Mouse (Mus musculus): Measurements from ENCODE around the gene Olfr429. TPM values are rescaled to one million over a fixed set of nuclear protein-coding genes. Genes with fewer than 3 reads are reported as not detected.

The Olfr429 gene
- polyA plus RNA-seq (2021; fragmentation: Nextera tagmentation): not detected in 2 replicates
- long read RNA-seq, experiment 1: 0 reads
- long read RNA-seq, experiment 2: 0 reads

GRCm38 (mm10) chr1:174084031-174084430, at the start of gene Olfr429:
Gene Olfr429 (plus strand): TSS chr1:174084331.

GRCm38 (mm10) chr1:174040523-174041177, 43.5 kb upstream of the Olfr429 start, which contains the start of gene Olfr433:
Gene Olfr433 (plus strand): TSS chr1:174040705.

GRCm38 (mm10) chr1:174048893-174049292, 35.2 kb upstream of the Olfr429 start, which contains the start of gene Olfr432:
Gene Olfr432 (plus strand): TSS chr1:174049205.

GRCm38 (mm10) chr1:174066305-174066704, 17.8 kb upstream of the Olfr429 start, which contains the start of gene Olfr430:
Gene Olfr430 (plus strand): TSS chr1:174066605.

GRCm38 (mm10) chr1:174096591-174096990, 12.5 kb downstream of the Olfr429 start, which contains the start of gene Olfr427:
Gene Olfr427 (plus strand): TSS chr1:174096891.

GRCm38 (mm10) chr1:174121062-174121461, 36.9 kb downstream of the Olfr429 start, which contains the start of gene Olfr231:
Gene Olfr231 (minus strand): TSS chr1:174121162.

GRCm38 (mm10) chr1:174131217-174131616, 47.1 kb downstream of the Olfr429 start, which contains the start of gene Olfr424:
Gene Olfr424 (plus strand): TSS chr1:174131517.

Other genes starting within 250 kb of the Olfr429 start
- gene Ifi211, start 171.3 kb upstream of the Olfr429 start, polyA plus RNA-seq (2021; fragmentation: Nextera tagmentation): 0.14 TPM in 1 of 2 replicates, not detected in the other
- gene Mndal, start 141.8 kb upstream of the Olfr429 start, polyA plus RNA-seq (2021; fragmentation: Nextera tagmentation): 1.7 and 1.8 TPM in 2 replicates
- gene Ifi203, start 141.7 kb upstream of the Olfr429 start, polyA plus RNA-seq (2021; fragmentation: Nextera tagmentation): 0.74 and 0.90 TPM in 2 replicates
- gene Ifi202b, start 101.6 kb upstream of the Olfr429 start, polyA plus RNA-seq (2021; fragmentation: Nextera tagmentation): 0.10 TPM in 1 of 2 replicates, not detected in the other
- gene Ifi205, start 52.5 kb upstream of the Olfr429 start, polyA plus RNA-seq (2021; fragmentation: Nextera tagmentation): not detected in 2 replicates
- gene Olfr433, start 43.6 kb upstream of the Olfr429 start, polyA plus RNA-seq (2021; fragmentation: Nextera tagmentation): not detected in 2 replicates
- gene Olfr432, start 35.1 kb upstream of the Olfr429 start, polyA plus RNA-seq (2021; fragmentation: Nextera tagmentation): not detected in 2 replicates
- not detected in 2 replicates for gene Olfr430, start 17.7 kb upstream of the Olfr429 start, polyA plus RNA-seq (2021; fragmentation: Nextera tagmentation)
- gene Olfr427, start 12.6 kb downstream of the Olfr429 start, polyA plus RNA-seq (2021; fragmentation: Nextera tagmentation): not detected in 2 replicates
- gene Olfr231, start 36.8 kb downstream of the Olfr429 start, polyA plus RNA-seq (2021; fragmentation: Nextera tagmentation): not detected in 2 replicates
- not detected in 2 replicates for gene Olfr424, start 47.2 kb downstream of the Olfr429 start, polyA plus RNA-seq (2021; fragmentation: Nextera tagmentation)
- gene Olfr420, start 71.3 kb downstream of the Olfr429 start, polyA plus RNA-seq (2021; fragmentation: Nextera tagmentation): not detected in 2 replicates
- not detected in 2 replicates for gene Spta1, start 88.4 kb downstream of the Olfr429 start, polyA plus RNA-seq (2021; fragmentation: Nextera tagmentation)
- gene Olfr419, start 167.7 kb downstream of the Olfr429 start, polyA plus RNA-seq (2021; fragmentation: Nextera tagmentation): not detected in 2 replicates
- not detected in 2 replicates for gene Mptx1, start 246.2 kb downstream of the Olfr429 start, polyA plus RNA-seq (2021; fragmentation: Nextera tagmentation)

Measured in layer of hippocampus, adult 6 months (tissue).